Mouse (Mus musculus): Measurements from ENCODE around the gene Dynlt1f.
"Not testable (repeated sequence)": the region's sequence is repeated elsewhere in the genome, so short reads cannot be mapped to it uniquely, and the experiment has no call there.

DNA sequence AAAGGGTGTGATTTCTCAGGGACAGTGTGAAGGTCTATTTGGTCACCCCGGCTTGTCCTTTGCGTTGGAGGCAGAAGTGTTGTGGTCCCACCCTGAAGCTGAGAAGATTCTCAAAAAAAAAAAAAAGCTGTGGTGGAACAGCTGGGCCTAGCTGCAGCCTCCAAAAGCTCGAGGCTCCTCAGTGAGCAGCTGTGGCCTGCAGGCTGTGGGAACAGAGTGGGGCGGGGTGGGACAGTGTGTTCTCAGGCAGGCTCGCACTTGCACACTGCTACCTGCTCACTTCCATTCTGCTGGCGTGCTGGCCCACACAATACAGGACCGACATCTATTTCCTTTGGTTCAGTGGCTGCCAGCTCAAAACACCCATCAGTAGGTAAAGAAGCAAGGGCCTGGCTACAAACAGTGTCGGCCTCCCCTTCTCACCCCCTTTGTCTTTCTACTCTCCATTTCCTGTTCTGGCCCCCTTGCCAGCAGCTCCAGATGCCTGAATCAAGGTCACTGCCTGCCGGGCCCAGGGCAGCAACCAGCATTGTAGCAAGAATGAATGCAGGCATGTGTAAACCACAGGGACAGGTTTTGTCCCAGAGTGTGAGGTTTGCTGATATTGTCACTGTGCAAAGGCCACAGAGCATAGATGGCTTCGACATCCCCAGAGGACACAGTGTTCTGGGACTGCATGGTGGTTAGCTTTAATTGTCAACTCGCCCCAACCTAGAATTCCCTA lies 5.6 kb upstream of the Dynlt1f start:
- TF ChIP-seq CTCF (IDR thresholded peaks at IDR 0.05; ENCODE audit: extremely low read depth, insufficient read length, insufficient replicate concordance, low read depth, low read length); POLR2A (IDR thresholded peaks at IDR 0.05; ENCODE audit: low read depth, low read length): not testable (repeated sequence)

All from small intestine, adult 2 months (tissue).